Comparison of ENCODE assay signal across 15 mouse cellular contexts in genomic region chr17:67350536-67350935, GRCm38 (mm10). TPM values are rescaled to one million over a fixed set of nuclear protein-coding genes. Genes with fewer than 3 reads are reported as not detected.
DNase-seq lines count a peak whose midpoint lies in the region; ATAC-seq and TF ChIP-seq lines count a peak whose summit lies in the region.
"Had no signal": no experiment of that assay in that cellular context is flagged by ENCODE, and none has a peak within 500 bp of the region (broad histone marks: within the 10 kb centered on the region; RNA-seq: fewer than 3 reads in every experiment).

No protein-coding gene starts in this region.

- no peak for ATAC-seq in kidney, postnatal 0 days (replicated peaks; ENCODE audit: low FRiP score, low read depth)
- ATAC-seq in kidney, embryonic 15.5 days (replicated peaks; ENCODE audit: low FRiP score), result no peak
- no peak for ATAC-seq in lung, embryonic 16.5 days (ENCODE audit: low read depth)

- no peak for TF ChIP-seq CTCF in kidney, postnatal 0 days (IDR thresholded peaks at IDR 0.05; ENCODE audit: low read depth)

- no peak overlapping the region for H3K9ac ChIP-seq in kidney, postnatal 0 days (ENCODE audit: low read depth, low read length)
- no peak overlapping the region for H3K9ac ChIP-seq in kidney, embryonic 15.5 days
- peak overlapping the region; percentile 47; the same call in 1 of the 2 replicates for H3K9ac ChIP-seq in lung, embryonic 16.5 days (ENCODE audit: low read length)
- H3K9ac ChIP-seq: embryonic facial prominence, embryonic 13.5 days; forebrain, embryonic 12.5 days had no signal

- H3K36me3 ChIP-seq in kidney, postnatal 0 days (ENCODE audit: insufficient read depth, low read length), result no peaks in the 10 kb centered on the region
- H3K36me3 ChIP-seq in kidney, embryonic 15.5 days, result no peaks in the 10 kb centered on the region
- H3K36me3 ChIP-seq in lung, embryonic 16.5 days (ENCODE audit: control insufficient read depth, insufficient read depth, low read length), result no peaks in the 10 kb centered on the region
- H3K36me3 ChIP-seq: embryonic facial prominence, embryonic 13.5 days; forebrain, embryonic 12.5 days had no signal

- WGBS in kidney, postnatal 0 days, result 64% methylated on average over 7 of the region's 7 CpGs
- WGBS in kidney, embryonic 15.5 days, result 62% methylated on average over 7 of the region's 7 CpGs
- WGBS in lung, embryonic 16.5 days, result 47% methylated on average over 7 of the region's 7 CpGs

- H3K4me2 ChIP-seq in kidney, postnatal 0 days (ENCODE audit: low read length), result 0 out of 2 replicates have a peak overlapping the region, but pooled peaks have one; percentile 14
- H3K4me2 ChIP-seq in kidney, embryonic 15.5 days, result no peak overlapping the region
- H3K4me2 ChIP-seq in lung, embryonic 16.5 days (ENCODE audit: low read depth, low read length), result peak overlapping the region; percentile 46
- H3K4me2 ChIP-seq: forebrain, embryonic 12.5 days had no signal

- H3K9me3 ChIP-seq in kidney, postnatal 0 days (replicated peaks; ENCODE audit: low read length), result no peaks in the 10 kb centered on the region
- H3K9me3 ChIP-seq in kidney, embryonic 15.5 days (replicated peaks), result no peaks in the 10 kb centered on the region
- H3K9me3 ChIP-seq in lung, embryonic 16.5 days (ENCODE audit: control insufficient read depth, low read length), result 0 out of 2 replicates have a peak, but pooled peaks cover 2% of the 10 kb centered on the region
- H3K9me3 ChIP-seq: embryonic facial prominence, embryonic 13.5 days; forebrain, embryonic 12.5 days had no signal

- DNase-seq in heart, adult 18-20 months, result peak; percentile 29 to 45
- DNase-seq in heart, adult 8-10 months (ENCODE audit: low spot score), result no peak
- DNase-seq in kidney, postnatal 0 days (ENCODE audit: low spot score), result no peak
- peak; percentile 37 for DNase-seq in brain, adult 2 months (ENCODE audit: low read depth, low spot score)
- DNase-seq in ovary, postnatal 36 days (ENCODE audit: low spot score), result no peak
- no peak for DNase-seq in frontal cortex, postnatal 25 days (ENCODE audit: low spot score in 2 of 2)
- DNase-seq: B cell, adult 2 months; cerebellum, adult 11 months; kidney, adult 11 months; liver had no signal

- no peak overlapping the region for H3K4me3 ChIP-seq in kidney, postnatal 0 days (replicated peaks; ENCODE audit: low read depth, low read length)
- no peak overlapping the region for H3K4me3 ChIP-seq in kidney, embryonic 15.5 days (replicated peaks)
- H3K4me3 ChIP-seq in lung, embryonic 16.5 days (ENCODE audit: low read length), result peak overlapping the region; percentile 2; the same call in 1 of the 2 replicates
- H3K4me3 ChIP-seq: forebrain, embryonic 12.5 days; left cerebral cortex, adult 2 months had no signal

- H3K4me1 ChIP-seq in kidney, postnatal 0 days (replicated peaks; ENCODE audit: insufficient read depth, low read length), result peaks cover 3% of the 10 kb centered on the region; the same call in 1 of the 2 replicates
- H3K4me1 ChIP-seq in kidney, embryonic 15.5 days, result peaks cover 37% of the 10 kb centered on the region
- peaks cover 23% of the 10 kb centered on the region for H3K4me1 ChIP-seq in lung, embryonic 16.5 days (replicated peaks; ENCODE audit: control insufficient read depth, insufficient read depth, low read length)

- no peak overlapping the region for H3K27ac ChIP-seq in kidney, postnatal 0 days
- no peak overlapping the region for H3K27ac ChIP-seq in kidney, embryonic 15.5 days
- peak overlapping the region; percentile 59 for H3K27ac ChIP-seq in lung, embryonic 16.5 days (ENCODE audit: low read length)
- H3K27ac ChIP-seq: embryonic facial prominence, embryonic 13.5 days; forebrain, embryonic 12.5 days; left cerebral cortex, adult 2 months had no signal

- H3K27me3 ChIP-seq in kidney, postnatal 0 days (ENCODE audit: insufficient read depth, low read length), result 0 out of 2 replicates have a peak, but pooled peaks cover 2% of the 10 kb centered on the region
- no peaks in the 10 kb centered on the region for H3K27me3 ChIP-seq in kidney, embryonic 15.5 days
- no peaks in the 10 kb centered on the region for H3K27me3 ChIP-seq in lung, embryonic 16.5 days (ENCODE audit: control insufficient read depth, insufficient read depth, low read depth, low read length)

RNA-seq across cellular contexts. Expression of gene Ptprm, which starts 3.7 kb away (rescaled TPM):
- total RNA-seq in heart, adult 18-20 months (2021), result 10 to 100 TPM; 80.1 to 86.3 TPM
- total RNA-seq in heart, adult 8-10 months (2022), result 100 to 1,000 TPM in 1 of 4 experiments, 10 to 100 TPM in 3; 82.4 to 102 (median 88.8) TPM
- polyA plus RNA-seq in kidney, postnatal 0 days (2015; fragmentation: Nextera tagmentation; extraction: Ambion mirVana), result 13.7 and 14.0 TPM in 2 replicates
- polyA plus RNA-seq in kidney, embryonic 15.5 days (2015; fragmentation: Nextera tagmentation; extraction: Ambion mirVana), result 18.7 and 18.9 TPM in 2 replicates
- 45.7 and 47.0 TPM in 2 replicates for polyA plus RNA-seq in lung, embryonic 16.5 days (2015; fragmentation: Nextera tagmentation; extraction: Ambion mirVana)

Comparison
In these comparisons a context has a peak if more than half of its experiments do, and no peak if none do; other contexts are left out.
1. DNase-seq: peak in heart, adult 18-20 months (2 of 2) and brain, adult 2 months (single experiment); none in heart, adult 8-10 months (single experiment), kidney, postnatal 0 days (single experiment), ovary, postnatal 36 days (single experiment) and frontal cortex, postnatal 25 days (0 of 2).